Mouse (Mus musculus) hematopoietic stem cell, adult 5-6 weeks (primary cell): ENCODE results near the gene Olfr1410. TPM values are rescaled to one million over a fixed set of nuclear protein-coding genes. Genes with fewer than 3 reads are reported as not detected.
A peak's percentile ranks its signal among the peaks of the same experiment; 100 is the strongest.

Source experiments
- ATAC-seq, 2 experiments: fragments of 125-278 bp in 1 of 2; replicated peaks in 1 of 2; 2 replicates each; pipeline ENCODE4 v1.8.0; 2016 to 2017; ENCODE audit warnings: inconsistent platforms in 2 of 2, mild to moderate bottlenecking in 2 of 2, moderate number of reproducible peaks in 2 of 2, low read depth in 1 of 2, moderate TSS enrichment in 1 of 2; ENCODE audit not compliant: low FRiP score in 2 of 2, poor library complexity in 2 of 2, severe bottlenecking in 2 of 2, insufficient read depth in 1 of 2, low TSS enrichment in 1 of 2
- total RNA-seq: library from RNA; stranded (forward); fragments of 172-1452, 232-1000 nt; gene quantifications from 2 replicates; pipeline ENCODE4 v1.2.3, GENCODE M21; 2017

Gene Olfr1410
- total RNA-seq = not detected in 2 replicates

GRCm38 (mm10) chr1:92605482-92605881 lies at the start of gene Olfr1410:
Olfr1410 (plus strand) TSS chr1:92605782.
- no peak for ATAC-seq

- no peak for ATAC-seq
Measured at GRCm38 (mm10) chr1:92571022-92571421, 34.6 kb upstream of the Olfr1410 start, which contains the start of gene Olfr1413. Olfr1413 (plus strand) TSS chr1:92571322.

GRCm38 (mm10) chr1:92585479-92585878 lies 20.1 kb upstream of the Olfr1410 start, which contains the start of gene Olfr1412:
Olfr1412 (plus strand) TSS chr1:92585779.
- no peak for ATAC-seq

GRCm38 (mm10) chr1:92594111-92594510 lies 11.5 kb upstream of the Olfr1410 start, which contains the start of gene Olfr1411:
Olfr1411 (plus strand) TSS chr1:92594411.
- no peak for ATAC-seq

GRCm38 (mm10) chr1:92596019-92596418 lies 9.6 kb upstream of the Olfr1410 start:
- no peak for ATAC-seq

GRCm38 (mm10) chr1:92607711-92608110 lies 2.1 kb downstream of the Olfr1410 start:
- no peak for ATAC-seq

- ATAC-seq = peak; percentile 47 to 48; a peak in 3 of 4 replicates
Measured at GRCm38 (mm10) chr1:92611008-92611407, 5.4 kb downstream of the Olfr1410 start.

- ATAC-seq = no peak
Measured at GRCm38 (mm10) chr1:92613175-92613574, 7.6 kb downstream of the Olfr1410 start.

GRCm38 (mm10) chr1:92614516-92614915 lies 8.9 kb downstream of the Olfr1410 start:
- ATAC-seq = no peak

GRCm38 (mm10) chr1:92616046-92616445 lies 10.5 kb downstream of the Olfr1410 start:
- no peak for ATAC-seq

GRCm38 (mm10) chr1:92617488-92617887 lies 11.9 kb downstream of the Olfr1410 start, which contains the start of gene Olfr12:
Olfr12 (plus strand) TSS chr1:92617788.
- ATAC-seq = no peak

- no peak for ATAC-seq
Measured at GRCm38 (mm10) chr1:92618360-92618759, 12.8 kb downstream of the Olfr1410 start.

- ATAC-seq = no peak
Measured at GRCm38 (mm10) chr1:92628227-92628626, 22.6 kb downstream of the Olfr1410 start.

GRCm38 (mm10) chr1:92632196-92632595 lies 26.6 kb downstream of the Olfr1410 start:
- no peak for ATAC-seq

GRCm38 (mm10) chr1:92632948-92633347 lies 27.4 kb downstream of the Olfr1410 start:
- ATAC-seq = no peak

- no peak for ATAC-seq
Measured at GRCm38 (mm10) chr1:92633726-92634125, 28.1 kb downstream of the Olfr1410 start.

- ATAC-seq = no peak
Measured at GRCm38 (mm10) chr1:92634569-92634968, 29.0 kb downstream of the Olfr1410 start.

GRCm38 (mm10) chr1:92634976-92635599 lies 29.5 kb downstream of the Olfr1410 start:
- ATAC-seq = no peak

- no peak for ATAC-seq
Measured at GRCm38 (mm10) chr1:92636015-92636414, 30.4 kb downstream of the Olfr1410 start.
